Mouse (Mus musculus) activated CD4-positive, CD25-positive, alpha-beta regulatory T cell, adult 4 months (primary cell): ENCODE data around the gene Gm9573. TPM values are rescaled to one million over a fixed set of nuclear protein-coding genes. Genes with fewer than 3 reads are reported as not detected.
A peak's percentile ranks its signal among the peaks of the same experiment; 100 is the strongest.

Experiments
- ATAC-seq: one replicate; pipeline ENCODE4 v1.8.0; 2017
- polyA plus RNA-seq, 2 experiments: library from polyadenylated mRNA; unstranded; fragments of 100-300 nt; shearing (Covaris generic); gene quantifications; one replicate each; pipeline ENCODE4 v1.2.1; 2017

Gene Gm9573
- not detected for polyA plus RNA-seq

DNA sequence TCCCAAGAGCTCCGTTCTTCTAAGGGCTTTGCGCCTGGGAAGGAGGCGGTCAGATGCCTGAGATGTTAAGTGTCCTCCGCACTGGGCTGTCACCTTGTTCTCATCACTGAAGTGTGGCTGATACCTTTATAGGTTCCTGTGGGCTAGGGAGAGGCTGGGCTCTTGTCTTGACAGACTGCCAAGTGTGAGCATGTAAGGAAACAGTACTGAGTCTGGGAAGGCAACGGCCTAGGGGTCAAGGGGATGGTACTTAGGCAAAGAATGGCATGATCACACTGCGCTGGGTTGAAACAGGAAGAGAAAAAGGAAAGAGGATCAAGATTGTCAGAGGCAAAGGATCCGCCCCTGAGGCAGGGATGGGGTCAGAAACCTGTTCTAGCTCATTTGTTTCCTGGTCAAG is at the start of gene Gm9573:
Gene Gm9573 (minus strand): TSS at position 101 of the 400 bp plus-strand sequence.
- no peak for ATAC-seq

DNA sequence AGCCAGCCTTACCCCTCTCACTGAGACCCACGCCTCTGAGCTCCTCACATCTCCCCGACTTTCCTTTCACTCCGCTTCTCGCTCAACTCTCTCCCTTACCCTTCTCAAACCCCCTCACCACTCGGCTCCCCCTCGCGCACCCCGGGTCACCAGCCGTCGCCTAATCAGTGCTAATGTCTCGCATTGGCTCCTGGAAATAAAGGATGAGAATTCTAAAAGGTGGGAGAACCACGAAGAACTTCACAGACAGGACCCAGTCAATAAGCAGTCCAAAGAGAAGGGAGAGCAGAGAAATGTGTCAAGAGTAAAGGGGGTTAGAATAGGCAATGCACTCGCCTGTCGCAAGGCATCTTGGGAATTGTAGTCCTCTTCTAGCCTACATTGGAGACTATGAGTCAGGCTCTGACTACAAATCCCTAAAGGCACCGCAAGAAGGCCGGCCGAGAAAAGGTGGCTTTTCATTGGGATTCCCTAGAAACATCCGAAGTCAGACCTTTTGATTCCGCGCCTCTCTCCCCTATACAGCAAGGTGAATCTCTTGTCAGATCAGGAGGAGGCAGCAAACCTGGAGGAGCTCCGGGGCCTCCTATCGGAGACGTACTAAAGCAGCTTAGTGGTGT is 47.1 kb upstream of the Gm9573 start, which contains the start of gene Gtf2h4:
Gene Gtf2h4 (minus strand): TSS at position 324 of the 620 bp plus-strand sequence.
- peak; percentile 98 for ATAC-seq

DNA sequence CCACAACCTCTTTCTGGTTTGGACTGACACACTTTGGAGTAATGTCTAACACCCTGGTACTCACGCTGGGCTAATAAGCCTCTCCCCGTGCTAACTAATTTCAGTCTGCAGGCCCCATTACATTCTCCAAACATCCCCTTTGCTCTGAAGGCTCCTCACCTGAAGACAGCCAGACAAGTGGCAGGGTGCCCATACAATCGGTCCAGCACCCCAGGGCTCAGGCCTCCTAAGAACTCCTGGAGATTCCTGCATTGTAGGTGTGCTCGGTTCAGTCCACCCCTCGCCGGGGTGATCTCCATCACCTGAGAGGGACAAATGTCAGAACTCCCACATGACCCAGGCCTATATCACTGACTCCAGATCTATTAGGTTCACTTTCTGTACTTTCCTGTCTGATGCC is 46.1 kb upstream of the Gm9573 start:
- no peak for ATAC-seq

DNA sequence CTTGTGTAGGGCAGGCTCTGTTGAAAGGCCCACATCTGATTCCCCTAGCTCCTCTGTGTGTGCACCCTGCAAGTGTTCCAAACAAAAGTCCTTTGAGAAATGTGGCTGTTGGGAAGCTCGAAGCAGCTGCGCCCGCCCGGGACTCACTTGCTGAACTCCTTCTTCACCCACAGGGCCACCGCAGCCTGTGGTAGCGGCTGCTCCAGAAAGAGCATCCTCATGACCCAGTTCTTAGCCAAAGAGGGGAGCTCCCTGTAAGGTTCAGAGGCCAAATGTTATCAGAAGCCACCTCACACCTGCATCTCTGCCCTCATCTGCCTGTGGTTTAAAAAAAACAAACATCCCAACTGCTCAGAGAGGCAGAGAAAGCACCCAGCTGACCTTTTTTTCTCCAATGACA is 45.4 kb upstream of the Gm9573 start:
- ATAC-seq: no peak

DNA sequence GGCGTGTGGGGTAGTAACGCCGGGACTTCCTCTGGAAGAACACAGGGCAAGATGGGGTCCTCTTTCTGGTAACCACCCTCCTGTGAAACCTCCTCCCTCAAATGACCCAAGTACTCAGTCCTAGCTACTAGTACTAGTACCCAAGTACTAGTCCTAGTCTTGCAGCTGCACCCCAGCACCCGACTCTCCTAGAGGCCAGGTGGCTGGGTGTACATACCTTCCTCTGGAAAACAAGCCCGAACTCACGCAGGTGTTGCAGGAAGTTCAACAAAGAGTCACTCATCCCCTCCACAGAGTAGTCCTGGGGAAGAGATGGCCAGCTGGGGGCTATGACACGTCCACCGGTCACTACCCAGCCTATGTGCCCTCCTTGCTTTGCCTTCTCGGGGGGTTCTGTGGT is 43.3 kb upstream of the Gm9573 start:
- ATAC-seq: no peak

DNA sequence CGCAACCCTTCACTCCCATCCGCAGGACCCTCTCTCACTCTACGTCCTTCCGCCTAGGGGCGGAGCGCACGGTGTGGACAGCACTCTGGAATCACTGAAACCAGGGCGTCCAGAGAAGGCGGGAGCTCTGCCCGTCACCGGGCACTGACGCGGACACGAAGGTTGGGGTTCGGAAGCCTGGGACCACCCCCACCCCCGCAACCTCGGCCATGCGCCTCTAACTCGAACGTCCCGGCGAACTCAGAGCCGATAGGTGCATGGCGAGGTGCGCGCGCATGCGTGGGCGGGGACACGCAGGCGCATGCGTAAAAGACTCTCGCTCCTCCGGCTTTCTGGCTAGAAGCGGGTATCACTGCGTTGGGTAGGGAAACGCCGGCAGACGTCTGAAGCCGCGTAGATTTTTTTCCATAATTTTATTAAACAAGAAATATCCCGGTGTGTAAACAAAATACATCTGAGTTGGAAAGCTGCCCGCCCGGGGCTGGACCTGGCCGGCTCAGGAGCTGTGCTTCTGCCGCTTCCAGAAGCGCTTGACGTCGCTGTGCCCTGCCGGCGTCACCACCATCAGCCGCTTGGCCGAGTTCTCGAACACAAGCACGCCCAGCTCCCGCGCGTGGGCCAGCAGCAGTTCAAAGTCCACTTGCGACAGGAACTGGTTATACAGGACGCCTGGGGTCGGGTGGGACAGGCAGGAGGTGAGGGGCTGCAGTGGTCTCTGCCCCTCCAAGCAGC is 41.1 kb upstream of the Gm9573 start, which contains the start of gene Vars2:
Gene Vars2 (minus strand): TSS at position 259 of the 732 bp plus-strand sequence.
- ATAC-seq: peak; percentile 86

DNA sequence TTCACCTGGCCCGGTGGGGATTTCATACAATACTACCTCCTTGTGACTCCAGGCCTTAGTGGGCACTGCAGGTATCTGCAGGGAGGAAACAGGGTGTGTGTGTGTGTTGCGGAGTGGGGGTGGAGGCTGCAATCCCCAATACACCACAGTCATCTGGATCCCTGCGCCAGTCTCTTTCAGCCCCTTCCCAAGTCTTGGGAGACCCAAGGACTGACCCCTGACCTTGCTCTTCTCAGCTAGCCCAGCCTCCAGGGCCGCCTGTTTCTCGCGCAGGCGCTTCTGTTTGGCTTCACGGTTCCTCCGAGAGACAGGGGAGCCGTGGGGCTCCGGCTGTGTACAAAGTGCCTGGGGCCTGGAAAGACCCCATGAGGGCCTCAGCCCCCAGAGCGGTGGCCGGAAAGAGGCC is 40.4 kb upstream of the Gm9573 start:
- no peak for ATAC-seq

DNA sequence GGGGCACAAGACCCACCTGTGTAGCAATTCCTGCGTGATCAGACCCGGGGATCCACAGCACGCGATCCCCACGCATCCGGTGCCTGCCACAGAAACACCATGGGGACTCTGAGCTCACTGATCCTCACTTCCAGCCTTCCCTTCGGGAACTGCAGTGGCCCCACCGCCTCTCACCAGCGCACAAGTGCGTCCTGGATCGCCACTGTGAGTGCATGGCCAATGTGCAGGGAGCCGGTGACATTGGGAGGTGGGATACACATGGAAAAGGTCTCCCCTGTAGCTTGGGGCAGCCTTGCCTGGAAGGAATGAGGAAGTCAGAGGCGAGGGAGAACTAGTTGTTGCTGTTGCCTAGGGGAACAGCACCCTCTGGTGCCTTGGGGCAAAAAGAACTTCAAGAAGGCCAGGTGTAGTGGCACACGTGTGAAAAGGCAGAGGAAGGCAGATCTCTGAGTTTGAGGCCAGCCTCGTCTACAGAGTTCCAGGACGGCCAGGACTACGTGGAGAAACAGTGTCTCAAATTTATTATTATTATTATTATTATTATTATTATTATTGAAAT is 39.6 kb upstream of the Gm9573 start:
- no peak for ATAC-seq

DNA sequence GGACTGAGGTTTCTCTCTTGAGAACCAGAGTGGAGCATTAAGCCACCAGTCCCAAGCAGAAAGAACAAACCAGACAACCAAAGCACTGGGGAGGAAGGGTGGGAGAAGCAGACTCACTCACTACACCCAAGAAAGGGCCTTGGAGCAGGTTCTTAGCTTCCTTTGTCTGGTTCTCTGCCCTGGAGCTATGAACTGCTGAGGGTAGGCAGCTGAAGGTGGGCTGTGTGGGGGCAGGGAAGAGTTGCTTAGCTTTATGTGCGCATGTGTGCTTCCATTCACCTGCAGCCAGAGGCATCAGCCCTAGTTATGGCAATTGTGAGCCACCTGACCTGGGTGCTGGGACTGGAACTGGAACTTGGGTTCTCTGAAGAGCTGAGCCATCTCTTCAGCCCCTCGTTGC is 26.6 kb upstream of the Gm9573 start:
- ATAC-seq: no peak

DNA sequence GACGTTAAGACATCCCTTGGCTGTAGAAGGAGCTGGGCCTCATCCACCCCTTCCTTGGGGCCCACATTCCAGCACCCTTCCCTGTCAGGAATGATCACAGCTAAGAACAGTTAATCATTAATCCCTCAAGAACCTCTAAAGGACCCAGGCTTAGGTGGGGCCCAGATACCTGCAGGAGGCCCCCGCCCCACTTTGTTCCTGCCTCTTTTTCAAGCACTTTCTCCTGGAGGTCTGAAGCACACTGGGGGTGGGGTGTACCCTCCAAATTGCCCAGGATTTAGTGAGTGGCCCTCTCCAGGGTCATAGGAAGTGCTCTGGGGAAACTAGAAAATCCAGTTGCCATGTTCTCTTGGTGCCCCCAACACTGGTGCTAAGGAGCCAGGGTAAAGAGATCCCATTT is 23.0 kb upstream of the Gm9573 start:
- ATAC-seq: no peak

DNA sequence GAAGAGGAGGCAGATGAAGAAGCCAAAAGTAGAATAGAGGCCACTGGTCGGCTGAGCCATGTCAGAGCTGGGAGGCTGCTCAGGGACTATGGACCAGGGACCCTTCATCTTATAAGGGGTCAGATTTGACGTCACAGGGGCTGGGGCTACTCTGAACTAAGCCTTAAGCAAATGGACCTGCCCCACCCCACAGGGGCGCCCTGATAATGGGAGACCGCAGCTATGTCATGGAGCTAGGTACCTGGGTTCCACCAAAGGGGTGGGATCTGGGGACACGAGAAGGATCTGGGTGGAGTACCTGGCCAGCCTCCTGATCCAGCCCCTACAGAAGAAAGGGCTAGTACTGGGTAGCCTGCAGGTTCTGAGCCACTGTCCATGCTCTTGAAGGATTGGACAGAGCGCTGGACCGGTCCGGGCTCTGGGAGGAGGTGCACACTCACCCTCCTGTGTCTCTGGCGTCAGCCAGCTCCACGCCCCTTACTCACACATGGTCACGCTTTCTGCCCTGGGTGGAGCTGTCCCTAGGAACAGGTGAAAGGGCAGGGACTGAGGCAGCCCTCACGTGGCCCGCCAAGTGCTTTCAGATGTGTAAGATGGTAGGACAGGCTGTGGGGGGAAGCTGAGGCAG is 17.3 kb upstream of the Gm9573 start, which contains the start of gene Mucl3:
Gene Mucl3 (minus strand): TSS at position 87 of the 628 bp plus-strand sequence.
- ATAC-seq: no peak

DNA sequence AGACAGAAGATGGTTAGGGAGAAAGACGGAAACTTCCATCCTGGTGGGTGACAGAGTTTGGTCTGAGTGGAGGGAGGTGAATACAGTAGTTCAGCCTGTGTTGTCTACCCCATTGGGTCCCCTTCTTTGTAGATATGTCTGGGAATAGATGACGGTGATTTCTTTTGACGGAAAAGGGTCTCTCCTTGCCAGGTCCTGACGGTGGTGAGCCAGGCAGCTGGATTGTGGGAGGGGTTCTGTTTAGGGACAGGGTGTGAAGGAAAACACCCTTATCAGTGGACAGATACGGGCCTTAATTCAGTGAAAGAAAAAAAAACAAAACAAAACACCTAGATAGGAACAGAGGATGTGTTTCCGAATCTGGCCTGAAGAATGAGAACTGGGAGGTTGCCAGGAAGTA is 12.9 kb upstream of the Gm9573 start:
- no peak for ATAC-seq

DNA sequence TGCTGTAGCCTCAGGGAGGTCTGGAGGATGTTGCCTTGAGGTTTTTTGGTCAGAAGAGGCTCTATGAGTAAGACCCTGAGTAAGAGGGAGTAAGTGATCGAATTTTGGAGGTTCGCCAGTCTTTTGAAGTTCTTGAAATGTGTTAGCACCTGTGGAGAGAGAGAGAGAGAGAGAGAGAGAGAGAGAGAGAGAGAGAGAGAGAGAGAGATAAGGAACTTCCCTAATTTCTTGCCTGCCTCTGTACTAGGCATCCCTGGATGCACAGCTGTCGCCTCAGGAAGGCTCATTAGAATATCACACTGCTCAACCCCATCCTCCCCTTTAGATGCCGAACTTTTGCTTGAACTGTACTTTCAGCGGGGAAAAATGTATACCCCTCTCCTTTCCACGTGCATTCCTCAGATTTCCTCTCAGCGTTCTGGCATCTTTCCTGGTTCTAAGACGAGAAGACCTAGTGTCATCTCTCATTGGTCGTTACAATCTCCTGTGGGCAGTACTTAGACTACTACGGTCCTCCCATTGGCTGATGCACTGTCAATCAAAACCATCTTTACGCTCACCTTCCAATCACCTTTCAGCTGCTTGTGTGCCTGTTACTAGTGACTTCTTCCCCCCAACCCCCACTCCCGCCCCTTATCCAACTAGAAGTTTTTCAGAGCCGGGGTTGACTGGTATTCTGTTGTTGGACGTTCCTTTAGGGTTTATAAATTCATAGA is 12.2 kb upstream of the Gm9573 start:
- peak; percentile 72 for ATAC-seq

DNA sequence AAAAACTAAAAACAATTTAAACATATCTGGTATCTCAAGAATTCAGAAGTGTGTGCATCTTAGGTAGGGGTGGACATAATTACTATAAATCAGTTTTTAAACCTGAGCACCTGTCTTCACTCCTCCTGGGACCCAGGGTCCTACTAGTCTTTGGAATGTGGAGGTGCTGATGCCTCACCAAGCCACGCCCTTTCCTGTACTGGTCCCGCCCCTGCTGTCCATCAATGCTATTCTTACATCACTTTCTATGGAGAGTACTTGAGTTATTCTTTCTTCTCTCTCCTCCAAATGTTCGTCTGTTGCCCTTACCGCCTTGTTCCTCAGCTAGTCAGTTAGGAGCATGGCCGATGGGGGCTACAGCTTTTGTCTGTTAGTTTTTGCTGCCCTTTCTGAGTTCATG is 9.9 kb upstream of the Gm9573 start:
- ATAC-seq: no peak

DNA sequence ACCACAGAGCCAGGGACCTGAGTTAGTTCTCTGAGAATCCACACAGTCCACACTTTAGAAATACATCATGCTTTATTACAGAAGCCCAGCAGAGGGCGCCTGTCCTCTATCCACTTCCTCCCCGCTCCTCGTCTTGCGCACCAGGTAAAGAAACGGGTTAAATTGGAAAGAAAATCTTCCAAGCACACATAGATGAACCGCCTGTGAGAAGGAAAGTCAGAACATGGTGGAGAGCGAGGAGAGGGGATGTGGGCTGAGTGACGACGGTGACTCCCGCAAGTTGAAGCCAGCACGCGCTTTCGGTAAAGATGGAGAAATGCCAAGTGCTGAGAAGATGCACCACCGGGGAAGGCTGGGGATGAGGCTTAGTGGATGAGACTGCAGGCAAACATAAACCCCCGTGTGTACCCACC is 9.3 kb upstream of the Gm9573 start:
- ATAC-seq: no peak

DNA sequence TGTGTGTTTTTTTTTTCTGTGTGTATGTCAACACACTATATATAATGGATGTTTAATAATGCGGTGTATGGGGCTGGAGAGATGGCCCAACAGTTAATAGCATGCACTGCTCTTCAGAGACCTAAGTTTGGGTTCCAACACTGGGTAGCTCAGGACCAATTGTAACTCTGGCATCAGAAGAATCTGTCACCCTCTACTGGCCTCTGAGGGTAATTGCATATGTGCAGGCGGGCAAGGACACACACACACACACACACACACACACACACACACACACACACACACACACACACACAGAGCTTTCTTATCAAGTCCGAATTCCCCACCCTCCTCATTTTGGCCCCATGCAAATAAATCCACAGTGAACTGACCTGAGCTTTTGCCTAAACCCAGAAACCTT is 8.8 kb upstream of the Gm9573 start:
- no peak for ATAC-seq

DNA sequence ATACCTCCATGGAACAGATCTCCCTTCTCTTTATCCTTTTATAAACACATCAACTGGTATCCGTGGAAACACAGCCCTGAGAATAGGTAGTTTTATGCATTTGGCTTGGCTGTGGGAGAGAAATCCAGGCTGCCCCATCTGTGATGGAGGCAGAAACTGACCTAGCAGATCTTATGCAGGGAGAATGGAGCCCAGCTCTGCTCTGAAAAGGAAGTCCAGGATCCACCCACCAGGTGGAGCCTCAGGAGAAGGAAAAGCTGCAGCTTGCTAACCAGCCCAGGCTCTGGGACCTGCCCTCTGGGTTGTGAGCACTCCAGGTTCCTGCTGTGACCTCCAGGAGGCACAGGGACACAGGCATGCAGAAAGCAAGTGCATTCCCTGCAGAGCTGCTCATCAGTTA is 7.6 kb upstream of the Gm9573 start:
- no peak for ATAC-seq

DNA sequence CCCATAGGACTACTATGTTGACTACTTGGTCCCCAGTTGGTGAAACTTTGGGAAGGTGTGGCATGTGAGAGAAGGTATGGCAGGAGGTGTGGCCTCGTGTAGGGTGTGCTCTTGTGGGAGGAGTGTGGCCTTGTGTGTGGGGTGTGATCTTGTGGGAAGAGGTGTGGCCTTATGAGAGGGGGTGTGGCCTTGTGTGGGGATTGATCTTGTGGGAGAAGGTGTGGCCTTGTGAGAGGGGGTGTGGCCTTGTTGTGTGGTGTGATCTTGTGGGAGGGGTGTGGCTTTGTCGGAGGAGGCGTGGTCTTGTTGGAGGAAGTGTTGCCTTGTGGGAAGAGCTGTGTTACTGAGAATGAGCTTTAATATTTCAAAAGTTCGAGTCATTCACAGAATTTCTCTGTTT is 9.3 kb downstream of the Gm9573 start:
- ATAC-seq: no peak

DNA sequence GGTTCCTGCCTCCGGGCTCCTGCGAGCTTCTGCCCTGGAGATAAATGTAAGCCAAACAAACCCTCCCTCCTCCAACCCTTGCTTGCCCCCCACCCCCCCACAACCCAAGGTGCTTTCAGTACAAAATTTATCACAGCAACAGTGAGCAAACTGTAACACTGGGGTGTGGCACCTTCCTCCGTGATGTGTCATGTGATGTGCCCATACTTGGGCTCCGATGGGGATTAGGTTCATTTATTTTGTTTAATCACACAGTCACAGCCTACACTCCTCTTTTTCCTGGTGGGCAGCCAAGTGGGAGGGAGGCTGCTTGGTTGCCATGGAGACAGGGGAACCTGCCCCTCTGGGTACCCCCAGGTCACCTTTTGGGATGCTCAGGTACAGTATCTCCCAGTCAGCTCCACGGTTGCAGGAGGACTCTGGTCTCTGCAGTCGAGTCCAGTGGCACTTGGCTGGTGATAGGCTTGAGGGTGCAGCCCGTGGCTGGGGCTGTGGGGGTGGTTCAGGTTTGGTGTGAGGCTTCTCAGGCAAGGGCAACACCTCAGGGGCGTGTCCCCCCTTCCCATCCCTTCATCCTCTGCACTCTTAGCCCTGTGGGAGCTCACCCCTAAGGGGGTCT is 24.6 kb downstream of the Gm9573 start:
- no peak for ATAC-seq

DNA sequence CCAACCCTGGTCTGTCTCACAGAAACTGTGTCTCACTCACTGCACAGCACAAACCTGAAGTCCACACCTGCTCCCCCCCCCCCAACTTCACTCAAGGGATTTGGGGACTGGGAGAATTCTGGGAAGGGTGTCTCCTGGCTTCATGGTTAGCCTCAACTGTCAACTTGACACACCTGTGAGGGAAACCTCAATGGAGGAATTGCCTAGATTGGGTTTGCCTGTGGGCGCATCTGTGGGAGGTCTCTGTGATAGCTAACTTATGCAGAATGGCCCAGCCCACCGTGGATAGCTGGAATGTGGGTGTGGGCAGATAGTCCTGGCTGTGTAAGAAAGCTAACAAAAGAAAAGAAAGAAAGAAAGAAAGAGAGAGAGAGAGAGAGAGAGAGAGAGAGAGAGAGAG is 25.2 kb downstream of the Gm9573 start, which contains the start of gene Sfta2:
Gene Sfta2 (plus strand): TSS at position 301 of the 400 bp plus-strand sequence.
- no peak for ATAC-seq

DNA sequence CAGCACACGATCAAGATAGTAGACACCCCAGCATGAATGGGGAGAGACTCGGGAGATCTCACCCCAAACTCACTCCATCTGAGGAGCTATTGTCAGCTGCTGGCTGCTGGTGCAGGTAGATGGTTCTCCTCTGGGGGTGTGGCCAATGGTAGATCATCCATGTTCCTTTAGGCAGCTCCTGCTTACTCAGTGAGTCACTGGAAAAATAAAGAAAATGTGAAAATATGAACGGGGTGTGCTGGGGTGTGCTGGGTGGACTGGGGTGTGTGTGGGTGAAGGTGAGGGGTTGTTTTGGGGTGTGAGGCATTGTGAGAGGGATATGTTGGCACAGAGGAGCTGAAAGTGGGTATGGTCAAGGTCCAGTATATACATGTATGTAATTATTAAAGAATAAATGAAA is 29.0 kb downstream of the Gm9573 start:
- no peak for ATAC-seq

DNA sequence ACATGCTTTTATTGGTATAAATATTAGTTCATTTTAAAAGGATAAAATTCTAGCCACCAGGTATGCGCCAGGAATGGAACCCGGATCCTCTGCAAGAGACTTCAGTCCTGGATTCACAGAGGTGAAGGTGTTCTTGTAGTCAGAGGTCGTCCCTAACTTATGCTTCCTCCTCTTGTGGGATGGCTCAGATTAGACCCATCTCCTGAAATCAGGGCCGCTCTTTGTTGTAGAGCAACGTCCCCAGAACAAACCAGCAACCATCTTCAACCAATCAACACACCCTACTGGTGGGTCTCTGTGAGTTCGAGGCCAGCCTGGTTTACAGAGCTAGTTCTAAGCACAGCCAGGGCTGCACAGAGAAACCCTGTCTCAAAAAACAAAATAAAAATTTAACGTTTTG is 32.0 kb downstream of the Gm9573 start:
- no peak for ATAC-seq
